Mouse (Mus musculus): Measurements from ENCODE around the gene Adgrg5. TPM values are rescaled to one million over a fixed set of nuclear protein-coding genes. Genes with fewer than 3 reads are reported as not detected.
A peak's percentile ranks its signal among the peaks of the same experiment; 100 is the strongest.

The Adgrg5 gene
- polyA plus RNA-seq, 1 experiment = 2.6 TPM

DNA sequence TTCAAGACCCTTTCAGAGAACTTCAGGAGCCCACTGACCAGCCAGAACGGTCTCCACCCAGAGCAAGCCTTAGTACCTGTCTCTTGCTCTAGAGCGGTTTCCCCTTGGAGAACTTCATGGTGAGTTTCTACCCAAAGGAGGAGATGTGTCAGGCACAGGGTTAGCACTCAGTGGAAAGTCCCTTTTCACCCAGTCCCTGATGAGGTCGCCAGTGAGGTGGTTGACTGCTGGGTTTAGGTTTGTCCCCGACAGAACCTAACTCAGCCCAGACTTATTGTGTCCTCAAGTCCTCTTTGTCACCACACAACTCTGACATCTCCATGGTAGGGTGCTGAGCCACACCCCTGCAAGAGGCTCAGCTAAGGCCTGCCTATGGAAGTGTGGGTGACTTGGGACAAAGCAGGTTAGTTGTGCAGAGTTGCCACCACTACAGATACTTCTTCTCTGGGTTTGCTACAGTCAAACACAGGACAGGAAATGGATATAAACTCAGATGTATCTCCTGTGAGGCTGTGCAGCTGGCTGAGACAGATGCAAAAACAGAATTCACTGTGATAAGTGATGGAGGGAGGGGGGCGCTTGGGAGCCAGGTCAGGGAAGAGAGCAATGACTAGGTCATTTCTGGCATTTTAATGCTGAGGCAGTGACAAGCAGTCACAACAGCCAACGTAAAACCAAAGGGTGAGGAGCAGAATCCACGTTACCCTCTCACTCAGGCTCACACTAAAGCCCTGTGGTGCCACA lies 30.3 kb downstream of the Adgrg5 start:
- Histone ChIP-seq H3K27me3 (replicated peaks; ENCODE audit: control insufficient read depth, insufficient read depth, low read length) (no peaks in the 10 kb centered on the region), H3K4me3 (ENCODE audit: insufficient read depth, low read depth, low read length) (no peak overlapping the region), H3K36me3 (ENCODE audit: control insufficient read depth, insufficient read depth, low read length) (no peaks in the 10 kb centered on the region), H3K4me1 (ENCODE audit: control insufficient read depth, insufficient read depth, low read length) (peaks cover 9% of the 10 kb centered on the region), H3K27ac (ENCODE audit: insufficient read depth, low read depth, low read length) (no peak overlapping the region)
- TF ChIP-seq CTCF (conservative IDR thresholded peaks at IDR 0.05; ENCODE audit: insufficient read depth, insufficient read length, low read depth, low read length) (no peak), POLR2A (IDR thresholded peaks at IDR 0.05; ENCODE audit: low read depth, low read length) (no peak)
- 65% methylated on average over 7 of the region's 7 CpGs for WGBS
- DNase-seq = no peak

DNA sequence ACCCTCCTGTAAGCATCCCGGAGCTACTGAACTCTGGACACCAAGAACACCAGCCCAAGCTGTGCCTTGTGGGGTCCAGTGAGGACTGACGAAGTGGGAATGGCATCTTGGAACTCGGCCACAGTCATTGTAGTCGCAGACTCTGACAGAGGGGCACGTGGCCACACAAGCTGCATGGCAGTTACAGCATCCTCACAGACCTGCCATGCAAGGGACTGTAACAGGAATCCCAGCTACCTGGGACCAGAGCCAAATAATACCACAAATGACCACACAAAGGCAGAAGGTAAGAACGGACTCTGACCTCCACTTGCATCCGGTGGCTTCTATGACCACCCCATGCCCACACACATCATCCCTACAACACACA lies 30.9 kb downstream of the Adgrg5 start:
- WGBS = 20% methylated on average over 7 of the region's 7 CpGs
- peak; percentile 37 for DNase-seq
- Histone ChIP-seq H3K4me1 (ENCODE audit: control insufficient read depth, insufficient read depth, low read length) (peaks cover 9% of the 10 kb centered on the region), H3K27ac (ENCODE audit: insufficient read depth, low read depth, low read length) (no peak overlapping the region), H3K36me3 (ENCODE audit: control insufficient read depth, insufficient read depth, low read length) (no peaks in the 10 kb centered on the region), H3K27me3 (replicated peaks; ENCODE audit: control insufficient read depth, insufficient read depth, low read length) (no peaks in the 10 kb centered on the region), H3K4me3 (ENCODE audit: insufficient read depth, low read depth, low read length) (no peak overlapping the region)
- no peak for TF ChIP-seq CTCF (conservative IDR thresholded peaks at IDR 0.05; ENCODE audit: insufficient read depth, insufficient read length, low read depth, low read length)
- TF ChIP-seq POLR2A (IDR thresholded peaks at IDR 0.05; ENCODE audit: low read depth, low read length) = no peak

DNA sequence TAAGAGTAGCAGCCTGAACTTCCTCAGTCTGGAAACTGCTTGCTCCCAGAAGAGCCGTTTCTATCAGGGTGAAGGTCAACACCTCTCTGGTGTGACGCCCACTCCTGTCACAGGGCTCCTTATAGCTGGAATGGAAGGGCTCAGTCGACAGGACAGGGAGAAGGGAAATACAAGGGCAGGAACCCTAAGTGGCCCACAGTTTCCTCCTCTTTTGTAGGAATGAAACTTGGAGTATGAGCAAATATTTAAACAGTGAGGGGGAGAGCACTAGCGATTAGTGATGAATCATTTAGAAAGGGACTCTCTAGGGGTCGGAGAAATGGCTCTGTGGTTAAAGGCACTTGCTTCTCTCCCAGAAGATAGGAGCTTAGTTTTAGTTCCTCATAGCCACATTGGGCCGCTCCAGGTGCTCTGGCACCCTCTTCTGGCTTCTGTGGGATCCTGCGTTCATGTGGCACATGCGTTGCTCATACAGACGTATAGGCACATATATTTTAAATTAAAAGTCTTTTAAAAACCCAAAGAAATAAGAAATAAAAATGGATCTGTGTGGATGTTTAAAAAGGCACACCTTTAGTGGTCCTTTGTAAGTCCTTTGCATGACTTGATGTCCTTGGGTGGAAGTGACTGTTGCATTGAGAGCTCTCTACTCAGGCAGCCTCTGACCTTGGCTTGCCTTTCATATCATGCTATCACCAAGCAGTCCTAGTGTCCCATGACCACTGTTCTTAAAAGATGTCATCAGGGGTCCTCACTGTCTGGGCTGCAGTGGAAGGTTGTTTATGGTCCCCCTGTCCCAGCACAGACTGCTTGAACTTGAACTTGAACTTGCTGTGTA lies 31.6 kb downstream of the Adgrg5 start:
- Histone ChIP-seq H3K27me3 (replicated peaks; ENCODE audit: control insufficient read depth, insufficient read depth, low read length) (no peaks in the 10 kb centered on the region), H3K4me3 (ENCODE audit: insufficient read depth, low read depth, low read length) (no peak overlapping the region), H3K27ac (ENCODE audit: insufficient read depth, low read depth, low read length) (no peak overlapping the region), H3K4me1 (ENCODE audit: control insufficient read depth, insufficient read depth, low read length) (peaks cover 11% of the 10 kb centered on the region), H3K36me3 (ENCODE audit: control insufficient read depth, insufficient read depth, low read length) (no peaks in the 10 kb centered on the region)
- 29% methylated on average over 9 of the region's 9 CpGs for WGBS
- TF ChIP-seq POLR2A (IDR thresholded peaks at IDR 0.05; ENCODE audit: low read depth, low read length) = no peak
- peak; percentile 64 for TF ChIP-seq CTCF (conservative IDR thresholded peaks at IDR 0.05; ENCODE audit: insufficient read depth, insufficient read length, low read depth, low read length)
- peak; percentile 66 for DNase-seq

DNA sequence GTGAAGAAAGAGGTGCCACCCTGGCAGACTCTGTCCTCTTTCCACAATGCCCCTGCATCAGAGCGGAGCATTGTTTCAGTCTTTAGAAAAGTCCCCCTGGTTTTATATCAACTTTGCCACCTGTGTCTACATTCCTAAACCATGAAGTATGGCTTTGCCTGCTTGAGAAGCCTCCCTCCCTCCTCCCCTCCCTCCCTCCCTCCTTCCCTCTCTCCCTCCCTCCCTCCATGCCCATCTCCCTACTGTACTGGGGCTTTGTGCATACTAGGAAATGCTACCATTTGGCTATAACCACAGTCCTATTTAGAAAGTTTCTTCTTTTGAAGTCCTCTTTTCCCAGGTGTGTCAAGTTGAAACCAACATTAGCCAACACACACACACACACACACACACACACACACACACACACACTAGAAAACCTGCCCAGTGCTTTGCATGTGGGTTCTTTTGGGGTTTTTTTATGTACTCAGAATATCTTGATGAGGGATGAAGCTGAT lies 32.6 kb downstream of the Adgrg5 start:
- Histone ChIP-seq H3K4me1 (ENCODE audit: control insufficient read depth, insufficient read depth, low read length) (peaks cover 11% of the 10 kb centered on the region), H3K27ac (ENCODE audit: insufficient read depth, low read depth, low read length) (peak overlapping the region; percentile 35; the same call in 1 of the 2 replicates), H3K36me3 (ENCODE audit: control insufficient read depth, insufficient read depth, low read length) (no peaks in the 10 kb centered on the region), H3K4me3 (ENCODE audit: insufficient read depth, low read depth, low read length) (no peak overlapping the region), H3K27me3 (replicated peaks; ENCODE audit: control insufficient read depth, insufficient read depth, low read length) (no peaks in the 10 kb centered on the region)
- DNase-seq = no peak
- WGBS = 74% methylated on average over 1 of the region's 1 CpGs
- TF ChIP-seq CTCF (conservative IDR thresholded peaks at IDR 0.05; ENCODE audit: insufficient read depth, insufficient read length, low read depth, low read length) (no peak), POLR2A (IDR thresholded peaks at IDR 0.05; ENCODE audit: low read depth, low read length) (no peak)

DNA sequence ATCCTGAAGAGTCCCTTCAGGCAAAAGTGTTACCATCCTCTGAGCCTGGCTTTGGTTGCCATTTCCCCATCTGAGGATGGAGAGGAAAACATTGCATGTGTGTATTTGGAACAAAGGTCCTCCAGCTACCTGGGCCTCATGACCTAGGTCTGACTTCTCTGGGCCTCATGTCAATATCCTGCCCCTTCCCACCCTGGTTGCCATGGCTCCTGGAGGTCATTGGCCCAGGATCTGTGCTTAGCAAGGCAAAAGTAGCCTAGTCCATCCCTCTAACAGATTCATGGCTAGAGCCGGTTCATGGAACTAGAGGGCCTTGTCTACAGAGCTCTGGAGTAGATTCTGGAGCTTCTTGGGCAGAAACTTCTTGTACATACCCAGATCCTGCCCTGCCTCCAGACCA lies 38.7 kb downstream of the Adgrg5 start:
- Histone ChIP-seq H3K36me3 (ENCODE audit: control insufficient read depth, insufficient read depth, low read length) (no peaks in the 10 kb centered on the region), H3K4me3 (ENCODE audit: insufficient read depth, low read depth, low read length) (no peak overlapping the region), H3K27me3 (replicated peaks; ENCODE audit: control insufficient read depth, insufficient read depth, low read length) (no peaks in the 10 kb centered on the region), H3K27ac (ENCODE audit: insufficient read depth, low read depth, low read length) (no peak overlapping the region), H3K4me1 (ENCODE audit: control insufficient read depth, insufficient read depth, low read length) (peaks cover 21% of the 10 kb centered on the region)
- WGBS = 55% methylated on average over 1 of the region's 1 CpGs
- TF ChIP-seq CTCF (conservative IDR thresholded peaks at IDR 0.05; ENCODE audit: insufficient read depth, insufficient read length, low read depth, low read length) = no peak
- no peak for TF ChIP-seq POLR2A (IDR thresholded peaks at IDR 0.05; ENCODE audit: low read depth, low read length)
- peak; percentile 77 for DNase-seq

DNA sequence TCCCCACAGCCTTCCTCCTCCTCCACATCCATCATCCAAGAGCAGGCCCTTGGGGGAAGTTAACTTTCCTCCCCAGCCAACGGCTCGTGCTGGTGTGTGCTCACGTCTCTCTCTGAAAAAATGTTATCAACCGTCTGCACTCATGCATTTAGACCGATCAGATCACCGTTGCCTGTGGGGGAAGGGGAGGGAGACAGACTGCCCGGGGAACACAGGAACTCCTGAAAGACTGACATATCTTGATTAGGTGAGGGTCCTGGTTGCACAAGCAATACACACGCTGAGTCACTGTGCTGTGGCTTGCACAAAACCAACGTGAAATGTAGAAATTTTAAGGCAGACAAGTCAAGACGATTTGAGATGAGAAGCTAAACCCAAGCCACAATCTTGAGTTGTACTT lies 41.3 kb downstream of the Adgrg5 start:
- peaks cover 27% of the 10 kb centered on the region for H3K4me1 ChIP-seq (ENCODE audit: control insufficient read depth, insufficient read depth, low read length)
- peak overlapping the region; percentile 51; the same call in 1 of the 2 replicates for H3K27ac ChIP-seq (ENCODE audit: insufficient read depth, low read depth, low read length)
- TF ChIP-seq CTCF (conservative IDR thresholded peaks at IDR 0.05; ENCODE audit: insufficient read depth, insufficient read length, low read depth, low read length) (no peak), POLR2A (IDR thresholded peaks at IDR 0.05; ENCODE audit: low read depth, low read length) (no peak)
- WGBS = 21% methylated on average over 10 of the region's 10 CpGs
- H3K36me3 ChIP-seq (ENCODE audit: control insufficient read depth, insufficient read depth, low read length) = no peaks in the 10 kb centered on the region
- no peak overlapping the region for H3K4me3 ChIP-seq (ENCODE audit: insufficient read depth, low read depth, low read length)
- no peaks in the 10 kb centered on the region for H3K27me3 ChIP-seq (replicated peaks; ENCODE audit: control insufficient read depth, insufficient read depth, low read length)
- peak; percentile 50 for DNase-seq

DNA sequence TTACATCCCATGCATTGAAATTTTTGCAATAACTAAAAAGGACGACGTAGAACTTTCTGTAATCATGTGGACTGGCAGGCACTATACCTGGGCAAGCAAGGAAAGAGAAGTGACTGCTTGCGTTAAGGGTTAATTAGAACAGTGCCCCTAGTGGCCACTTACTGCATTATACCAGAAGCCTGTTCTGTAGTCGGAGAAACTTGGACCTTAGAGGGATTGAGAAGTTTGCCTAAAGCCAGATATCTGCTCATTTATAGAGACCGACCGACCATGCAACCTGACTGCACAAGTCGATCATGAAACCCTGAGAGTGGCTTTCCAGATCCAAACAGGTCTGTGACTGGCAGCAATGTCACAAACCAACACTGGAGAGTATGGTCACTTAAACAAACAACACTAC lies 43.1 kb downstream of the Adgrg5 start:
- peaks cover 25% of the 10 kb centered on the region for H3K4me1 ChIP-seq (ENCODE audit: control insufficient read depth, insufficient read depth, low read length)
- DNase-seq = peak; percentile 75
- peak overlapping the region; percentile 83 for H3K27ac ChIP-seq (ENCODE audit: insufficient read depth, low read depth, low read length)
- no peaks in the 10 kb centered on the region for H3K36me3 ChIP-seq (ENCODE audit: control insufficient read depth, insufficient read depth, low read length)
- H3K27me3 ChIP-seq (replicated peaks; ENCODE audit: control insufficient read depth, insufficient read depth, low read length) = no peaks in the 10 kb centered on the region
- TF ChIP-seq POLR2A (IDR thresholded peaks at IDR 0.05; ENCODE audit: low read depth, low read length) = no peak
- peak; percentile 39; the same call in 1 of the 2 replicates for TF ChIP-seq CTCF (conservative IDR thresholded peaks at IDR 0.05; ENCODE audit: insufficient read depth, insufficient read length, low read depth, low read length)
- no peak overlapping the region for H3K4me3 ChIP-seq (ENCODE audit: insufficient read depth, low read depth, low read length)
- WGBS = 15% methylated on average over 7 of the region's 7 CpGs
